Mouse (Mus musculus): ENCODE data around the gene Lhfpl2.

GRCm38 (mm10) chr13:94101020-94101571 is 43.5 kb downstream of the Lhfpl2 start:
- no peak for TF ChIP-seq CTCF (IDR thresholded peaks at IDR 0.05; ENCODE audit: extremely low read depth, insufficient read depth, low read length)
- no peak for TF ChIP-seq POLR2A (IDR thresholded peaks at IDR 0.05; ENCODE audit: extremely low read depth, insufficient read depth, low read length)

All from cortical plate, adult 2 months (tissue).